Mouse (Mus musculus): ENCODE results near the gene Ano4.

The Ano4 gene

DNA sequence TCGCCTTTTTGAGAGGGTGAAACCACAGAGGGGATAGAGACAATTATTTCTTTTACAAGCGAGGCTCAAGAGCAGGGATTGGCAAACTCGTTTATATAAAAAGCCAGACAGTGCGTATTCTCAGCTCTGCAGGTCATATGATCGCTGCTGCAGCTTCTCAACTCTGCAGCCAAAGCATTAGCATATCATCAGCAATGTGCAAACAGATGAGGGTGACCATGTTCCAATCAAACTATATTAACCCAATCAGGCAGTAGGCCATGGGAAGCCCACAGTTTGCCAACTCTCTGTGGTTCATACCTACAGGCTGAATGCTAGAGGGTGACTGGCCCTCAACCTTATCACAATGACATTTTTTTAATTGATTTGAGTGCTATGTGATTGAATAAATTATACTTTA lies 64.2 kb downstream of the Ano4 start:
- DNase-seq (ENCODE audit: low read depth) = no peak

DNA sequence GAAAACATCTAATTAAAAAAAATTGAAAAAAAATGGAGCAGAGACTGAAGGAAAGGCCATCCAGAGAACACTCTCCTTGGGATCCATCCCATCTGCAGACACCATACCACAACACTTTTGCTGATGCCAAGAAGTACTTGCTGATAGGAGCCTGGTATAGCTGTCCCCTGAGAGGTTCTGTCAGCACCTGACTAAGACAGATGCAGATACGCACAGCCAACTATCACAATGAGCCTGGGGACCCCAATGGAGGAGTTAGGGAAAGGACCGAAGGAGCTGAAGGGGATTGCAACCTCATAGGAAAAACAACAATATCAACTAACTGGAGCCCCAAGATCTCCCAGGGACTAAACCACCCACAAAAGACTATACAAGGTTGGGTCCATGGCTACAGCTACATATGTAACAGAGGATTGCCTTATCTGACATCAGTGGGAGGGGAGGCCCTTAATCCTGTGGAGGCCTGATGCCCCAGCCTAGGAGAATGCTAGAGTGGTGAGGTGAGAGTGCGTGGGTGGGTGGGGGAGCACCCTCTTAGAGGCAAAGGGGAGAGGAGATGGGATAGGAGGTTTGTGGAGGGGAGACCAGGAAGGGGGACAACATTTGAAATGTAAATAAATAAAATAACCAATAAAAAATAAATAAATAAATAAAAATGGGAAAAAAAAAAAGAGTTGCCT lies 71.4 kb downstream of the Ano4 start:
- DNase-seq (ENCODE audit: low read depth) = no peak

DNA sequence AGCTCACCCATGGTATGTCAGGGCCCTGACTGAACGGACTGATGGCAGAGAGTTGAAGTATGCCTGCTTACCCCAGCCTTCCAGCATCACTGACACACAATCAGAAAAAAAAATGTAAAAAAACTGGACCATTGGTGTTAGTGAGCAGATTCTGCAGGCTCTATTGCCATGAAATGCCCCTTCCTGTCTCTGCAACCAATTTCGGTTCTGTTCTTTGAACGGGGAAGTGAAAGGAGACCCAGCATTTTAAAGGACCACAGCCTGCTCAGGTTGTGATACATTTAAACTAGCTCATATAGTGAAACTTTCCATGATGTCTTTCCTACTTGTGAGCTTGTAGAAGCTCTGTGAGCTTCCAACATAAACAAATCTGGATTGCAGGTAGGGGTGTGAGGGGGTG lies 77.2 kb downstream of the Ano4 start:
- no peak for DNase-seq (ENCODE audit: low read depth)

DNA sequence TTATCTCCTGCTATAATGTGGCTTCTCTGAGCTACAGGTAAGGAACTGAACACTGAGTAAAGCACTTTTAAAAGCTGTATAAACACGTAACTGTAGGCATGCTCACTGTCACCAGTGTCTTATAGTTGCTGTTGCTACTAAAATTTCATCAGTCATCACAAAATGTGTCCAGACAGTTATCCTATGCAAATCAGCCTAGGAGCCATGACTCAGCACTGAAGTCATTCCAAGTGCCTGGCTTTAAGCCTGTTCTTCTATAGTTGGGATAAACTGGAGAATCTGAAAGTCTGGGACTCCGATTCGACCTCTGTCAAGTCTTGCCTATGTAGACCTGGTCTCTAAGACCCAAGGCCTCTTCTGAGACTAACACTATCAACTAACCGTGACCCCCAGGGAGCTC lies 81.2 kb downstream of the Ano4 start:
- DNase-seq (ENCODE audit: low read depth) = no peak

DNA sequence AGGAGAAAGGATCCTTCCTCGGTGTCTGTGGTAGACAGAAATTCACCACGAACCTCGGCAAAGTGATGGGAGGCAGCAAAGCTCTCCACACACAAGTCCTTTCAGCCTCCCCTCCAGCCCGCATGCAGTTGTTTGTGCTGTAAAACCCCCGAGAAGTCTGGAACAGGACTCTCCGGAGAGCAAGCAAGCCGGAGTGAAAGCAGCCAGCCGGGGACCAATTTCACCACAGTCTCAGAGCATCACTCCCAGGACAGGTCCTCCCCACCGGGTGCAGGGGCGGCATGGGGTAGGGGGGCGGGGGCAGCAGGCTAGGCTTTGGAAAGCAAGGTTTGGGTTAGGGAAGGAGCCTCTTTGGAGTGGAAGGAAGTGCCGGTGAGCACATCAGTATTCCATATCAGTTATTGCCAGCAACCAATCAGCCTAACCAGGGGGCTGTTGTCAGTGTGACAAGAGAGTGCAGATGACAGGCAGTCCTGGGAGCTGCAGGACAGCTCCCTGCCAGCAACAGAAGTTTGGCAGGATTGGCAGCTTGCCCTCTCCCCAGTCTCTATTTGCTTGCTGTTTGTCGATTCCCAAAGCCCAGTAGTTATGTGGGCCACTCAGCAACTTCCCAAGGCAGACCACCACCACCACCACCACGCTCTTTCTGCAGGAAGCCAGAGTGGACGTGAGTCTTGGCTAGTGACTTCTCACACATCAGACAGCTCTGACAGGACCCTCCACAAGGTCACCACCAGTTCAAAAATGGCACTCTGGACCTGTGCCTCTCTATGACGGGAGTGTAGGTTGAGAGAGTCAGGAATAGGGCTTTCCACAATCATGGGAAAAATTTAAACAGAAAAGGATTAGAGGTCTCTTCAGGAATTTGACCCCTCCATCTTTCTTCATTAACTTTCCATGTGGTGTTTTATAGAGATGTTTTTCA lies 86.8 kb downstream of the Ano4 start:
- no peak for DNase-seq (ENCODE audit: low read depth)

DNA sequence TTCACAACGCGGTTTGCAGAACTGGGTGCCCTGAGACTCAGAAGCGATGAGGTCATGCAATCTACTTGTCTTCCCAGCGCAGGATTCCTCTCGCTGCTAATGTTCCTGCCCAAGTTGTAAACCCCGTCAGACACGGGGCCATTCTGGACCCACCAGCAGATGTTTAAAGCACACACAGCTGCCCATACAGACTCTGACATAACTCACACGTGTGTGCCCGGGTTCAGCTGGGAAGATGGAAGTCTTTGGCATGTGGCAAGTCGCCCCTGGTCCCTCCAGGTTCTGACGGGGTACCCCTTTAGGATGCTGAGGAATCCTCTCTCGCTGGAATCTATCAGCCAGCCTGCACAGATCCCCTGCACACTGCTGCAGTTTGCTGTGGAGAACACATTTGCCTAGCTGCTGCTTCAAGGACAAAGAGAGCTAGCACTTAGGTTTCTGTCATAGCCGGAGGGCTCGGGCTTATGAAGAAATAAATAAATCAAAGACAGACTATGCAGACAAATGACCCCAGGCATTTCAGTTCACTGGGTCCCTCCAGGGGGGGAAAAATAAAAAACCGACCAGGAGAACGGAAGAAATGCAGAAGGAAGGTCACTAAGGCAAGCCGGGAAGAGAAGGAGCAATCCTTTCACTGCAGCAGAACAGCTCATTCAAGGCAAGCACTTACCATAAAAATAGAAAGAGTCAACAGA lies 87.7 kb downstream of the Ano4 start:
- no peak for DNase-seq (ENCODE audit: low read depth)

DNA sequence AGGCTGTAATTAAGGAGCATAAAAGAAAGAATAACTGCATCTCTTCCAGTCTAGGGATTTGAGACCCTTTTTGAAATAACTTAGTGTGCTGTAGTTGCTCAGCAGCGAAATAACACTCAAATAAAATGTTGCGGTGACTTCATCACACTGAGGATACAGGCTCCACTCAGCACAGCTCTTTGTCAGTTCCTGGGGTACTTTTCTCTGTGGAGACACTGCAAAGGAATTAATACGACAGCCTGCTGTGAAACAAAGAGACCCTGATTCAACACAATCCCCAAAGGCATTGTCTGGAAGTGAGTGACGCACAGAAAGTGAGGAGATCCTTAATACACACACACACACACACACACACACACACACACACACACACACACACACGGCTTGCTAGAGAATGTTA lies 89.8 kb downstream of the Ano4 start:
- no peak for DNase-seq (ENCODE audit: low read depth)

DNA sequence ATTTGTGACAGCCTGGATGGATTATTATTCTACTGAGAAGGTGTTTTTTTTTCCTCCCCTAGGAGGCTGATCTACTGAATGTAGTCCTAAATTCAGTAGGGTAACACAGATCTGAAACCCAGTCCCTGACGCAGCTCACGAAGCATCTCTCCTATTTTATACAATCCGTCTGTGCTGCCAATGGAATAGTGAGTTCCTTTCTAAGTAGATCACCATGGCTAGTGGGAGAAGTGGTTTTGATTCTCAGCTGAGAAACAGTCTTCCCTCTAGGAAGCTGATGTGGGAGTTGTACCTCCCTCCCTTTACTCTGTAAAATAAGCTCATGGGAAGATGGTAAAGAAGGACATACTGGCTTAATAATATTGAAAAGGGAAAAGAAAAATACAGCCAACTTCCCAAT lies 90.8 kb downstream of the Ano4 start:
- DNase-seq (ENCODE audit: low read depth) = no peak

DNA sequence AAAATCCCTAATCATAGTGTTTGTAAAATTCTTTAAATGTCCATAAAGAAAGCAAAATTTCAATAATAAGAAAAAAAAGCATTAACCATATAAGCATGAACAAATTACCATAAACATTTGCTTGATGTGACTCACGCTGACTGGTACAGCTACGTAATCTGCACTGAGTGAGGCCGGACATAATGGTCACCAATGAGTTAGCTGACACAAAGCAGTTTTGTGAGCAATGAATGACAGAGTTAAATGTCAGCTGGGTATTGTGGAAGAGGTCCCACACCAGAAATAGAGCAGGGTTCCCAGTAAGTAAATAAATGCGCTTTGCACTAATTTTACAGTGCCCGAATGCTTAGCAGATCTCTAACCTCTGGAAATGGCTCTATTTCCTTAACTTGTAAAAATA lies 91.9 kb downstream of the Ano4 start:
- DNase-seq (ENCODE audit: low read depth) = no peak

DNA sequence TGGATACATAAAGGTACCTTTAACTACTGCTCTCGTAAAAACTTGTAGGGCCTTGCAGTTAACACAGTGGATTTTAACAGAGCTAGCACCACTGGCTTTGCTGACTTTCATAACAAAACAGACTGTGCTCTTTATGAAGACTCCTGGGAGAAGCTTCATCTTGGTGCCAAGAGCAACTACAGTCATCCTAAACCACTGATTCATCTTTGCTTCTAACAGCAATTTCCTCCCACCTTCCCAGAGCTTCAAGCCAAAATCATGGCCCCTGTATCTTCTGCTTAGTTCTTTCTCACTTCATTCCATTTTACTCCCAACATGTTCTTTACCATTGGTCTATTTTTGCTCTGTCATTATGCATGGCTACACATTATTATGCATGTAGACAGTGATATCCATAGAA lies 100.8 kb downstream of the Ano4 start:
- DNase-seq (ENCODE audit: low read depth) = no peak

DNA sequence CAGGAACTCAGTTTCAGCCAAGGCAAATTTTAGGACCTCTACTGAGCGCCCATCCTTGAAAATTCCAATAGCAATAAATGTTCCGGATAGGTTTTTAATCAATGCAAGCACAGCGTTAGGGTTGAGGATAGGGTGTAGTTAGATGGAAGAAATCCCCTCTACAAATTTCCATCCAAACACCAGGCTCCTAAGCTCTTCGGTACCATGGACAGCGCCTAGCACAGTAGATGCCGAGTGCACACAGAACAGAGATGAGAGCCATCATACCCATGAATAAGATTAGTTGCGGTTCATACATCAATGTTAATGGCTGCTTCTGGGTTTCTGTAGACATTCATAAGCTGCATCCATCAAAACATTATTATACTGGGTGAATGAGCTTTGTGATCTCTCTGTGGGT lies 120.0 kb downstream of the Ano4 start:
- no peak for DNase-seq (ENCODE audit: low read depth)

DNA sequence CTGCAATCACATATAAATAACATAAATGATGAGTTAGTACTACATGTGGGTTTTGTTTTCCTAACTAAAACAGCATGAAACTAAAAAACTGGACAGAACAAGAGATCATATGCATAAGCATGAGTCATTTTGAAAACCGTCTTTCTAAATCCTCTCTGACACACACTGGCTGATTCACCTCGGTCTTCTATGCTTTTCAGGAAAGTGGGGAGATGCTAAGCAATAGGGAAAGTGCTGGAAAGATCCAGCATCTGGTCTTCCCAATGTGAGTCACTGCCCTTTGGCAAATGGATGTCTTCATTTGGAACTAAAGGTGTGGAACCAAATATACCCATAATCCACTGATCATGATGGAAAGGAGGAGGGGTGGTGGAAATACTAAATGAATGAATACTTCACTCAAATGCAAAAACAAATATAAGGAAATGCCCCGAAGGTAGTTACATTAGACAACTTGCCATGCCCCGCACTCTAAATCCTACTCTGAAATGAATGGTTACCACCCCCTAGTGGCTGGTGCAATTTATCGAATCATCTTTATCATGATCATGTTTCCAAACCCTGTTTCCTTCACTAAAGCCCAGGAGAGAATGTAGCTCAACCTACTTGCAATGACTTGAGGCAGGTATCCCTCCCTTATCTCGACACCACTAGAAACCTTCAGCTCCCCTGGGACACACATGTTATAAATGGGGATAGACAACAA lies 122.1 kb downstream of the Ano4 start:
- DNase-seq (ENCODE audit: low read depth) = no peak

DNA sequence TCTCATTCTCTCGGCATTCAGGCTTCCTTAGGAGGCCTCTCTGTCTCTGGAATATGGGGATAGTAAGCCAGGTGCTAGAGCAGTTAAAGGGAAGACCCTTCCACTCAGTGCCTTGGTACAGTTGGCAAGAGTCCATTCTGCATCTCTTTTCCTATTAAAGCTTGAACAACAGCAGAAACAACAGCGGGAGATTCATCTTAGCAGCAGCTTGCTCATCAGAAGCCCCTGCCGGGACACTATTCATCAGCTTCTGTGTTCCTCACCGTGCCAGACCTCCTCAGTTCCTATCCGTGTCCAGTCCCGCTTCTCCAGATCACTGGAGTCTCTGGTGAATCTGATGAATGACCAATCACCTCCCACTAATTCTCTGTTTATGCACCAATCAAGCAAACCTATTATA lies 128.5 kb downstream of the Ano4 start:
- DNase-seq (ENCODE audit: low read depth) = no peak

DNA sequence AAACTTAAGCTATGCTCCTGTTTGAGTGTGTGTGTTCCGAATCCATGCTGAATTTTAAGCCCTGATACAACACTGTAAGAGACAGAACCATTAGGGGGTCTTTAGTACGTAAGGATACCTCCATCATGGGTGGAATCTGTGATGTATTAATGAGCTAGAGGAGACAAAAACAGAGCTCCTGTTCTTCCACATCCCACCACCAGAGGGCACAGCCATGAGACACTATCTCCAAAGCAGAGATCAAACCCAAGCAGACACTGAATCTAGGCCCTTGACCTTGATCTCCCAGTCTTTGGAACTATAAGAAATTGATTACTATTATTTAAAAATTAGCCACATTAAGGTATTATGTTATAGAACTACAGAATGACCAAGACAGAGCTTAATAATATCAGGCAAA lies 138.7 kb downstream of the Ano4 start:
- DNase-seq (ENCODE audit: low read depth) = no peak

DNA sequence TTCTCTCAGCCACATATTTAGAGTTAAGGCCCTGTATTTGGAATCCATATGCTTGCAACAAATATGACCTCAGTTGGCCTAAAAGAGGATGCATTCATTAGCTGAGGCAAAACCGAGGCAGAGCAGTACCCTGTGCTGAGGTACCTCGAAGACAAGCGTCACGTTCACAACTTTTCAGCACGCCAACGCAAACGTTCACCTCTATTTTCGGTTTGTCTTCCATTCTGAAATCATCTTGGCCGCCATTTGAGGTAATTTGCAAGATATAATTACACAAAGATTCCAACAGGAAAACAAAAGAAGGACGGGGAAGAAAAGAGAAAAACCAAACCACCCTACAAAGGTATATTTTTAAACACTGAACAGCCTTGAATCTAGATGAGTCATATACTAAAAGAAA lies 148.1 kb downstream of the Ano4 start:
- DNase-seq (ENCODE audit: low read depth) = no peak

DNA sequence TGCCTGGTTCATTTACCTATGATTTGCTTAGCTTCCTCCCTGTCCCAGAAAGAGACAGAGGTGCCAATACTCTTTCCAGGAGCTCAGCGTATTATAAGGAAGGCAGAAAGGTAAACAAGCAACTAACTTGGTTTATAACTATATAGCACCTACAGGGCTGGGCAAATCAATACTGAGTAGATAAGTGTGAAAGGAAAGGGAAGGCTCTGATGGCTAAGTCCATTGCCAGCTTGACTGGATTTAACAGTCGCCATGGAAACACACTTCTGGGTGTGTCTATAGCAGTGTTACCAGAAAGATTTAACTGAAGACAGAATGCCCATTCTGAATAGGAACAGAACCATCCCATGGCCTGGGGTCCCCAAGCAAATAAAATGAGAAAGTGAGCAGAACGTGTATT lies 149.5 kb downstream of the Ano4 start:
- no peak for DNase-seq (ENCODE audit: low read depth)

DNA sequence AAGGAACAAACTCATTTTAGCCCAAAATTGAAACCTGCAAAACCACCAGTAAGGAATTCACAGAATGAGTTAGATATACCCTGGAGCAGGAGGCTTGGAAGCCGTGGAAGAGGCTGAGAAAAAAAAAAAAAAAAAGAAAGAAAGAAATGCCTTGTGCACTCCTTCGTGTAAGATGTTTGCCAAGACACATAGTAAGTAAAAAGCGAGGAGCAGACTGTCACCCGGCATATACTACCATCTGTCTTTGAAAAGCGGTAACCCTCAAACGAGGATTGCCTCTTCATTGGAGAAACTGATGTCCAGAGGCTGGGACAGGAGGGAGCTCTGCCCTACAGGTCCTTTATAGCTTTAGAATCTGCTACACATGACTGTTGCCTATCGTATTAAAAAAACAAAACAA lies 150.1 kb downstream of the Ano4 start:
- DNase-seq (ENCODE audit: low read depth) = no peak

DNA sequence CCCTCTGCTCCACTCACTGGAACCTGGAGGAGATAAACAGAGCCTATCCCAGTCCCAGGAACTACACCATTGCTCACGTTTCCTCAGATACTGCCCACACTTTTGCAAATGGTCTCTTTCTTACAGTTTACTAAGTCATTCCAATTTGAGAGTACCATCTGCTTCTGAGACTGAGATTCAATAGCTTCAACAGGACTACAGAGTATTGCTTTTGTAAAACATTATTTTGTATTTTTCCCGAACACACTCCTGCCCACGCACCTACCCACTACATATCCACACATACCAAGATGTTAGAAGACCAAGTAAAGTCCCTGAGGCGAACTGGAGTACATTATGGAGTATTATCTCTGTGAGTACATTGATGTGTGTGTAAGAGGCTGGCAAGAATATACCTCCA lies 166.6 kb downstream of the Ano4 start:
- no peak for DNase-seq (ENCODE audit: low read depth)

DNA sequence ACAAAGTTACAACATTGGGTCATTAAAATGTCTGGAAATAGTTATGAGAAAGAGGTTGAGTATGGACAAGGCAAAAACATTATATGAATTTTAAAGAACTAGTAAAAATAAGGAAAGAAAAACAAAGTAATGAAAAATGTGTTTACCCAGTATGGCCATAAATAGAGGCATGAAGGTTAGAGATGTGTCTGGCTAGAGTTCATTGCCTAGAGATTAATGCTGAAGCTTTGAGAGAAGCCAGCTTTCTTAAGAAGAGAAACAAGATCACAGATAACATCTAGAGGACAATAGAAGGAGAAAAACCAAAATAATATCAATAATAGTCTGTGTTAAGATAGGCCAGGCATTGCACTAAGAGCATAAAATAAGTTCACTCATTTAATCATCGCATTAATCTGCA lies 180.0 kb downstream of the Ano4 start:
- DNase-seq (ENCODE audit: low read depth) = no peak

DNA sequence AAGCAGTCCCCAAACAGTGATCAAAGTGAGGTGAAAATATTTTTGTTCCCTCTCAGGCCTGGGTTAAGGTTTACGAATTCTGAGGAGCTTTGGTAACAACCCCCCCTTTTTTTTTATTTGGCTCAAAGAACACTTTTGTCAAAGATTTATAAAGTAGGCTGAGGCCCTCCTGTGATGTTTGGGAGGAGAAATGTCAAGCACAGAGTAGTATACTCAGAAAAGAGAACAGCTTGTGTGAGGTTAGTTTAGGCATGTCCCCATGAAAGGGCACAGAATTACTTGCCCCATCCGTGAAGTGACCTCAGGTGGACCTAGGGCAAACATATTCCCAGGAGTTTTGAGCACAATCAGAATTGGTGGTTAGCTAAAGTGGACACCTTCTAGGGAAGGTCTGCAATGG lies 189.1 kb downstream of the Ano4 start:
- no peak for DNase-seq (ENCODE audit: low read depth)

DNA sequence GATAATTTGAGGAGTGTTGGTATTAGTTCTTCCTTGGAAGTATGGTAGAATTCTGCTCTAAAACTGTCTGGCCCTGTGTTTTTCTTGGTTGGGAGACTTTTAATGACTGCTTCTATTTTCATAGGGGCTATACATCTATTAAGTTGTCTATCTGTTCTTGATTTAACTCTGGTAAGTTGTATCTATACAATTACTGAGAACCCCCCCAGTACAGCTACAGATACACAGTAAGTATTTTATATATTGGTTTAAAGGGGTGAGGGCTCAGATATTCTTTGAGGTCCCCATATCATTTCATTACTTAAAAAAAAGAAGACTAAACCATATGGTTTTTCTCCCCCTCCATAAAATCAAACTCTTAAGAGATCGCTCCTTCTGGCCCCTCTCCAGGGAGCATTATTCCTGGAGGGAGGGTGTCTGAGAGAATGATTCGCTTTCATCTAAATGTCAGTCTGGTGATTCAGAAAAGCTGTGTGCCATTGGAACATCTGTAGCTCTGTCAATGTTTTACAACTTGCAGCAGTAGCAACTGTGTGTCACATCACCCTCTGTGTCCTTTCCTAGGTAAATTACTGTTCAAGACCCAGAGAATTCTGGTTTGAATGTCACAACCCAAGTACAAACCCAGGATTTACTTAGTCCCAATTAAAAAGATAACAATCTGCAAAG lies 189.6 kb downstream of the Ano4 start:
- DNase-seq (ENCODE audit: low read depth) = no peak

DNA sequence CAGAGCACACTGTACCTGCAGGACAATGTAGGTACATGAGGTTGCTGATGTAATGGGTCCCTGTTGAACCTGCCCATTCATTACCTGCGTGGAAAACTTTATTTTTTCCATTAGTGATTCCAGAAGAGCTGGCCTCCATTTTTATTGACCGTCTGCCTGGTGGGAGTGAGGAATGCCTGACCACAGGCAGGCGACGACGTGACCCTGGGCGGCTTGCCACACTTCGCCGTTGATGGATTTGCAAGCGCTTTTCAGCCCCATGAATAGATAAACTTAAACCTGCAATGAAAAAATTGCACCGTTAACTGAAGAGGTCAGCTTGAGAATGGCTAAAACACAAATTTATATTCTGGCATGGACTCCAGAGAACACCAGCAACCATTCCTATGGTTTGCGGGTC lies 195.4 kb downstream of the Ano4 start:
- DNase-seq (ENCODE audit: low read depth) = no peak

Data from fibroblast of lung, adult 2 months (primary cell).